Mouse (Mus musculus): Measurements from ENCODE around the gene Ldb2. TPM values are rescaled to one million over a fixed set of nuclear protein-coding genes. Genes with fewer than 3 reads are reported as not detected.

Ldb2 gene
- total and polyA plus RNA-seq, 3 experiments: 0.16 TPM; not detected in 2

- TF ChIP-seq TAL1 (conservative IDR thresholded peaks at IDR 0.05; ENCODE audit: low read depth, low read length) (no peak), GATA1 (IDR thresholded peaks at IDR 0.05; ENCODE audit: borderline replicate concordance, low read length) (no peak), CTCF (IDR thresholded peaks at IDR 0.05; ENCODE audit: low read depth, low read length) (no peak), GATA2 (IDR thresholded peaks at IDR 0.05; ENCODE audit: borderline replicate concordance, low read depth, low read length) (no peak), POLR2AphosphoS5 (IDR thresholded peaks at IDR 0.05; ENCODE audit: insufficient replicate concordance, low read depth, low read length) (no peak)
- no peak overlapping the region for H3K4me3 ChIP-seq (ENCODE audit: low read depth, low read length)
- H3K36me3 ChIP-seq (replicated peaks): no peaks in the 10 kb centered on the region
- no peaks in the 10 kb centered on the region for H3K27me3 ChIP-seq (ENCODE audit: insufficient read depth, low read length)
- ATAC-seq (ENCODE audit: extremely low read depth, insufficient number of reproducible peaks, low FRiP score, poor library complexity, severe bottlenecking): no peak
- no peaks in the 10 kb centered on the region for H3K9me3 ChIP-seq (replicated peaks)
- no peak for DNase-seq (ENCODE audit: low spot score)
- no peaks in the 10 kb centered on the region for H3K4me1 ChIP-seq (ENCODE audit: insufficient read depth, low read depth, low read length)
These were observed 45.1 kb downstream of the Ldb2 start for GRCm38 (mm10) chr5:44754156-44754910.

DNA sequence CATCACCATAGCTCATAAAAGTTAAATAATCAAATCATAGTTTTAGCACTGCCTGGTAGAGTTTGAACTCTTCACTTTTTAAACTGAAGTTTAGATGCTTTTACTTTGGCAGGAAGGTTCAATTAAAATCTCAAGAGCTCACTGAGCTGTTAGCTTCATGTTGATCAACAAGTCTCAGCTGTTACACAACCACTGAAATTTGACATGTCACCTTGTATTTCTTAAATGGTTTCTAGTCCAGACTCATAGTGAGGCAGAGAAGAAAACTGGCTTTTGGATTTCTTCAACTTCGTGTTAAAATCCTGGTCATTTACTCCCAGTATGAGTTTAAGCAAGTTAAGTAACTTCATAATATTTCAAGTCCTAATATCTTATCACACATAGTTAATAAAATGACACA is 53.8 kb downstream of the Ldb2 start:
- ATAC-seq (ENCODE audit: extremely low read depth, insufficient number of reproducible peaks, low FRiP score, poor library complexity, severe bottlenecking) (no peak), DNase-seq (ENCODE audit: low spot score) (no peak)
- Histone ChIP-seq H3K4me3 (ENCODE audit: low read depth, low read length) (no peak overlapping the region), H3K4me1 (ENCODE audit: insufficient read depth, low read depth, low read length) (no peaks in the 10 kb centered on the region), H3K36me3 (replicated peaks) (no peaks in the 10 kb centered on the region), H3K27me3 (ENCODE audit: insufficient read depth, low read length) (no peaks in the 10 kb centered on the region), H3K9me3 (replicated peaks) (no peaks in the 10 kb centered on the region)
- no peak for TF ChIP-seq TAL1 (conservative IDR thresholded peaks at IDR 0.05; ENCODE audit: low read depth, low read length)
- TF ChIP-seq GATA1 (IDR thresholded peaks at IDR 0.05; ENCODE audit: borderline replicate concordance, low read length): no peak

- TF ChIP-seq CTCF (IDR thresholded peaks at IDR 0.05; ENCODE audit: low read depth, low read length) (no peak), TAL1 (conservative IDR thresholded peaks at IDR 0.05; ENCODE audit: low read depth, low read length) (no peak), GATA1 (IDR thresholded peaks at IDR 0.05; ENCODE audit: borderline replicate concordance, low read length) (no peak), GATA2 (IDR thresholded peaks at IDR 0.05; ENCODE audit: borderline replicate concordance, low read depth, low read length) (no peak), POLR2AphosphoS5 (IDR thresholded peaks at IDR 0.05; ENCODE audit: insufficient replicate concordance, low read depth, low read length) (no peak)
- no peak for DNase-seq (ENCODE audit: low spot score)
These were observed 63.1 kb downstream of the Ldb2 start for GRCm38 (mm10) chr5:44736366-44736765.

DNA sequence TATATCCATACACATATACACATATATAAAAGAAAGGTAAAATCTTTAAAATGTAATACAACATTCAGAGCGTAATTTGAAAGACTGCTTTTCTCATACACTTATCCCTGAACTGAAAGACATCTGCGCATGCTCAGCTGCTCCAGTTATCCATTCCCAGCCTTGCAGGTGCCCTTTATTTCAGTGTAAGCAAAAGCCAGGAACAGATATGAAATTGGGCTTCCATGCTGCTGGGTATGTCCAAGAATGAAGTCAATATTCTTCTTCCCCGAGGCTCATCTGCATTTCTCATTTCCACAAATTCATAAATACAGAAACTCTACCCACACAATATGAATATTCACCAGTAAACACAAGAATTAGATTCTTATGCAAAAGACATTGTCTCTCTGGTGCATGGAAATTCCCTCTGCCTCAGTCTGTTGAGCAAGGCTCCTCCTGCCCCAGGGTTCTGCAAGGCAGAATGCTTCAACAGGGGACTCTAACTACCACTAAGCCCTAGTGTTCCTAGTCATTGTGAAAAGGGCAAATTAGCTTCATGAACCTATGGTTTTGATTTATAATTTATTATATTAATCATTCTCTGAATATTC is 65.3 kb downstream of the Ldb2 start:
- TF ChIP-seq GATA2 (IDR thresholded peaks at IDR 0.05; ENCODE audit: borderline replicate concordance, low read depth, low read length) (no peak), POLR2AphosphoS5 (IDR thresholded peaks at IDR 0.05; ENCODE audit: insufficient replicate concordance, low read depth, low read length) (no peak), TAL1 (conservative IDR thresholded peaks at IDR 0.05; ENCODE audit: low read depth, low read length) (no peak), GATA1 (IDR thresholded peaks at IDR 0.05; ENCODE audit: borderline replicate concordance, low read length) (no peak), CTCF (IDR thresholded peaks at IDR 0.05; ENCODE audit: low read depth, low read length) (no peak)
- H3K27me3 ChIP-seq (ENCODE audit: insufficient read depth, low read length): no peaks in the 10 kb centered on the region
- no peak overlapping the region for H3K4me3 ChIP-seq (ENCODE audit: low read depth, low read length)
- no peaks in the 10 kb centered on the region for H3K9me3 ChIP-seq (replicated peaks)
- no peak for DNase-seq (ENCODE audit: low spot score)
- H3K4me1 ChIP-seq (ENCODE audit: insufficient read depth, low read depth, low read length): no peaks in the 10 kb centered on the region
- no peaks in the 10 kb centered on the region for H3K36me3 ChIP-seq (replicated peaks)
- no peak for ATAC-seq (ENCODE audit: extremely low read depth, insufficient number of reproducible peaks, low FRiP score, poor library complexity, severe bottlenecking)

More at GRCm38 (mm10) chr5:44736366-44736765, 63.1 kb downstream of the Ldb2 start:
- Histone ChIP-seq H3K36me3 (replicated peaks) (no peaks in the 10 kb centered on the region), H3K4me3 (ENCODE audit: low read depth, low read length) (no peak overlapping the region), H3K9me3 (replicated peaks) (no peaks in the 10 kb centered on the region), H3K4me1 (ENCODE audit: insufficient read depth, low read depth, low read length) (no peaks in the 10 kb centered on the region), H3K27me3 (ENCODE audit: insufficient read depth, low read length) (no peaks in the 10 kb centered on the region)
- no peak for ATAC-seq (ENCODE audit: extremely low read depth, insufficient number of reproducible peaks, low FRiP score, poor library complexity, severe bottlenecking)

DNA sequence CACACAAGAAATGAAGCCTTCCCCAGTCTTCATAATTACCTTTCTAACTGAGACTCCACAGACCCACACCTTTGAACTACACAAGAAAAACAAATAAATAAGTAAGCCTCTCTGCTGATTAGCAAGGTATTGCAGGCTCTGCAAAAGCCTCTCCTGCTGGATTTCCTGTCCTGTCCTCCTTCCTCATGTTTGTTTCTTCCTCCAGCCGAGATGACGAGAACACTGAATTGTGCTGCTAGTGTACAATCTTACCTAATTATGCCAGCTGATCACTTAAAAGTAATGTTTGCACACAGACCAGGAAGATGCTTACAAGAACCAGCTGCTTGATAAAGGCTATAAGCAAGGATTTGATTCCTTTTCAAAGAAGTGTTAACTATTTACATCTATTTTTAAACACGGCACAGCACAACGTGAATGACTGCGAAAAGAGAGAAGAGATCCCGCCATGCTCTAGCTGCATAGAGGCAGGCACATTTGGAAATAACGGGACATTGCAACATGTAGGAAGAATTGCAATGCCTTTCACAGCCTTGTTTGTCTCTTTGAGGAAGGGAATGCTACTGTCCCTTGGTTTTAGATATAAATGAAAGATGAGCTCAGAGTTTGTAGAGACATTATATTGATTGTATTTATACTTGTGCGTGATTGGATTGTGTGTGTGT is 69.7 kb downstream of the Ldb2 start:
- TF ChIP-seq GATA2 (IDR thresholded peaks at IDR 0.05; ENCODE audit: borderline replicate concordance, low read depth, low read length): no peak
- TF ChIP-seq TAL1 (conservative IDR thresholded peaks at IDR 0.05; ENCODE audit: low read depth, low read length): no peak
- no peak for TF ChIP-seq GATA1 (IDR thresholded peaks at IDR 0.05; ENCODE audit: borderline replicate concordance, low read length)
- no peak for TF ChIP-seq CTCF (IDR thresholded peaks at IDR 0.05; ENCODE audit: low read depth, low read length)
- no peak for TF ChIP-seq POLR2AphosphoS5 (IDR thresholded peaks at IDR 0.05; ENCODE audit: insufficient replicate concordance, low read depth, low read length)
- no peak for ATAC-seq (ENCODE audit: extremely low read depth, insufficient number of reproducible peaks, low FRiP score, poor library complexity, severe bottlenecking)

DNA sequence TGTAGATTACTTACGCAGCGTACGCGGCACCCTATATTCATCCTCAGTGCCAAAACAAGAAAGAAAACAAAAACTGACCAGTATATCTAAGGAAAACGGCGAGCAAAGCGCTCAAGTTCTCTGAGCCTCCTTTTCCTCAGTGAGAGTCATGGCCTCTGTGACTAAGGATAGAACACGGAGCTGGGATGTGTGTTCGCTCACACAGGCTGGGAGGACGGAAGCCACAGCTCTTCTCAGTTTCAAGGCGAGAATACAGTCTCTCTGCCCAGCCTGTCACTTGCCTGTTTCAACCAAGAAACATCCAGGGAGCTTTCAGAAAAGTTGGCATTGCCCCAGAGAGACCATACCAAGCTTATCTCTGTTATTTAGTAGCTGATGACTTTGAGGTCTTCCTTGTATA is 71.5 kb downstream of the Ldb2 start:
- Histone ChIP-seq H3K9me3 (replicated peaks) (no peaks in the 10 kb centered on the region), H3K4me1 (ENCODE audit: insufficient read depth, low read depth, low read length) (no peaks in the 10 kb centered on the region), H3K4me3 (ENCODE audit: low read depth, low read length) (no peak overlapping the region), H3K27me3 (ENCODE audit: insufficient read depth, low read length) (no peaks in the 10 kb centered on the region; the same call in 1 of the 2 replicates), H3K36me3 (replicated peaks) (no peaks in the 10 kb centered on the region)
- ATAC-seq (ENCODE audit: extremely low read depth, insufficient number of reproducible peaks, low FRiP score, poor library complexity, severe bottlenecking) (no peak), DNase-seq (ENCODE audit: low spot score) (no peak)
- TF ChIP-seq CTCF (IDR thresholded peaks at IDR 0.05; ENCODE audit: low read depth, low read length): no peak
- TF ChIP-seq GATA1 (IDR thresholded peaks at IDR 0.05; ENCODE audit: borderline replicate concordance, low read length): no peak
- no peak for TF ChIP-seq POLR2AphosphoS5 (IDR thresholded peaks at IDR 0.05; ENCODE audit: insufficient replicate concordance, low read depth, low read length)
- TF ChIP-seq TAL1 (conservative IDR thresholded peaks at IDR 0.05; ENCODE audit: low read depth, low read length): no peak
- TF ChIP-seq GATA2 (IDR thresholded peaks at IDR 0.05; ENCODE audit: borderline replicate concordance, low read depth, low read length): no peak

More for the DNA sequence above, 69.7 kb downstream of the Ldb2 start:
- no peaks in the 10 kb centered on the region for H3K9me3 ChIP-seq (replicated peaks)
- no peak overlapping the region for H3K4me3 ChIP-seq (ENCODE audit: low read depth, low read length)
- H3K4me1 ChIP-seq (ENCODE audit: insufficient read depth, low read depth, low read length): no peaks in the 10 kb centered on the region
- DNase-seq (ENCODE audit: low spot score): no peak
- no peaks in the 10 kb centered on the region for H3K27me3 ChIP-seq (ENCODE audit: insufficient read depth, low read length)
- H3K36me3 ChIP-seq (replicated peaks): no peaks in the 10 kb centered on the region

All from G1E (cell line).